Mouse (Mus musculus): ENCODE data around the gene Zdhhc6. TPM values are rescaled to one million over a fixed set of nuclear protein-coding genes. Genes with fewer than 3 reads are reported as not detected.
A peak's percentile ranks its signal among the peaks of the same experiment; 100 is the strongest.

Zdhhc6 gene
- polyA plus RNA-seq, 1 experiment from 2014 or later, result 66.9 TPM

DNA sequence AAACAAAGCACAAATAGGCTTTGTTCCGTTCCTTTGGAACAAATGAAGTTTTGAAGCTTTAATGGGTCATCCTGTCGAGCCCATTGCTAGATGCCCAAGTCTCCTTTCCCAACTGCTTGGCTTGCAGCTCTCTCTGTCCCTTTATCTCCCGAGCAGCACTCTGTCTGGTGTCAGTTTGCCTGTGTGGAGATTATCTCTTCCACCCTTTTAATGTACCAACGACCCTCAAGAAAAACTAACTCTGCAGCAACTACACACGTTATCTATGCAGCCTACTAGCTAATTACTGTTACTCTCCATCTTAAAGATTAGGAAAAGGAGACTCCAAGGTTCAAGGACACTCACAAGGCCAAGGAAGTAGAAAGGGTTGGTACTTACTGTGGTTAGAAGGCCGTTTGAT is 42.5 kb downstream of the Zdhhc6 start:
- no peak overlapping the region for H3K4me3 ChIP-seq

GRCm38 (mm10) chr19:55271448-55271847 is 44.4 kb downstream of the Zdhhc6 start:
- Histone ChIP-seq H3K27me3 (replicated peaks) (no peaks in the 10 kb centered on the region), H3K36me3 (replicated peaks) (no peaks in the 10 kb centered on the region), H3K9me3 (no peaks in the 10 kb centered on the region), H3K27ac (no peak overlapping the region), H3K4me1 (no peaks in the 10 kb centered on the region), H3K9ac (no peak overlapping the region), H3K4me2 (no peak overlapping the region), H3K4me3 (no peak overlapping the region)
- 27% methylated on average over 3 of the region's 3 CpGs for WGBS
- no peak for ATAC-seq (replicated peaks)

More for the DNA sequence above, 42.5 kb downstream of the Zdhhc6 start:
- H3K4me2 ChIP-seq, result no peak overlapping the region
- ATAC-seq (replicated peaks), result no peak
- H3K9ac ChIP-seq, result no peak overlapping the region
- no peak overlapping the region for H3K27ac ChIP-seq
- no peaks in the 10 kb centered on the region for H3K9me3 ChIP-seq
- 78% methylated on average over 6 of the region's 6 CpGs for WGBS
- H3K4me1 ChIP-seq, result no peaks in the 10 kb centered on the region
- no peaks in the 10 kb centered on the region for H3K27me3 ChIP-seq (replicated peaks)
- no peaks in the 10 kb centered on the region for H3K36me3 ChIP-seq (replicated peaks)

- H3K4me3 ChIP-seq, result no peak overlapping the region
- no peak overlapping the region for H3K9ac ChIP-seq
- no peak for ATAC-seq (replicated peaks)
- WGBS, result 79% methylated on average over 5 of the region's 5 CpGs
- H3K4me1 ChIP-seq, result no peaks in the 10 kb centered on the region
- H3K9me3 ChIP-seq, result no peaks in the 10 kb centered on the region
- no peak overlapping the region for H3K27ac ChIP-seq
- H3K36me3 ChIP-seq (replicated peaks), result no peaks in the 10 kb centered on the region
- no peaks in the 10 kb centered on the region for H3K27me3 ChIP-seq (replicated peaks)
- no peak overlapping the region for H3K4me2 ChIP-seq
These were observed 46.8 kb downstream of the Zdhhc6 start for GRCm38 (mm10) chr19:55269051-55269450.

DNA sequence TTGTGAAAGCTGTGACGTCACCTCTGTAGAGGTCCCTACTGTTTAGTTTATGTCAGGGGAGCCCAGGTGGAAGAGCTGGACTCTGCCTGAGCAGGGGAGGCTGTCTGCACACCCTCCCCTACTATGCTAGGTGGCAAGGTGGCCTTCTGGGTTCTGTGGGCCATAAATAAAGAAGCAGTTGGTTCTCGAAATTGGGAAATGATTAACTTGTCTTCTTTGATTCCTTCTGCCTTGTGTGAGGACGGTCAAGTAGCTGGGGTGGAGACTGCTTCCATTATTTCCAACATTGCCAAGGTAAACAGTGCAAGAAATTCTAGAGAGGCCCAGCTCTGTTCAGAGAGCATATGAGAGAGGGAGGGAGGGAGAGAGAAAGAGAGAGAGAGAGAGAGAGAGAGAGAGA is 47.7 kb downstream of the Zdhhc6 start:
- no peak for ATAC-seq (replicated peaks)

GRCm38 (mm10) chr19:55266786-55267185 is 49.0 kb downstream of the Zdhhc6 start:
- Histone ChIP-seq H3K9ac (no peak overlapping the region), H3K27me3 (replicated peaks) (no peaks in the 10 kb centered on the region), H3K4me1 (no peaks in the 10 kb centered on the region), H3K36me3 (replicated peaks) (no peaks in the 10 kb centered on the region), H3K4me2 (no peak overlapping the region), H3K4me3 (no peak overlapping the region), H3K27ac (no peak overlapping the region), H3K9me3 (no peaks in the 10 kb centered on the region)
- 78% methylated on average over 3 of the region's 3 CpGs for WGBS
- no peak for ATAC-seq (replicated peaks)

More for the DNA sequence above, 47.7 kb downstream of the Zdhhc6 start:
- H3K9me3 ChIP-seq, result no peaks in the 10 kb centered on the region
- H3K27me3 ChIP-seq (replicated peaks), result no peaks in the 10 kb centered on the region
- H3K27ac ChIP-seq, result no peak overlapping the region
- 82% methylated on average over 3 of the region's 3 CpGs for WGBS
- H3K4me2 ChIP-seq, result no peak overlapping the region
- H3K9ac ChIP-seq, result no peak overlapping the region
- no peak overlapping the region for H3K4me3 ChIP-seq
- no peaks in the 10 kb centered on the region for H3K36me3 ChIP-seq (replicated peaks)
- H3K4me1 ChIP-seq, result no peaks in the 10 kb centered on the region

GRCm38 (mm10) chr19:55265269-55265668 is 50.6 kb downstream of the Zdhhc6 start:
- Histone ChIP-seq H3K9ac (no peak overlapping the region), H3K27ac (no peak overlapping the region), H3K4me1 (no peaks in the 10 kb centered on the region), H3K27me3 (replicated peaks) (no peaks in the 10 kb centered on the region), H3K4me2 (no peak overlapping the region), H3K9me3 (no peaks in the 10 kb centered on the region), H3K36me3 (replicated peaks) (no peaks in the 10 kb centered on the region), H3K4me3 (no peak overlapping the region)
- WGBS, result 84% methylated on average over 3 of the region's 3 CpGs
- no peak for ATAC-seq (replicated peaks)

GRCm38 (mm10) chr19:55260389-55261184 is 55.2 kb downstream of the Zdhhc6 start:
- Histone ChIP-seq H3K36me3 (replicated peaks) (no peaks in the 10 kb centered on the region), H3K4me1 (no peaks in the 10 kb centered on the region), H3K9ac (no peak overlapping the region), H3K4me3 (no peak overlapping the region), H3K9me3 (no peaks in the 10 kb centered on the region), H3K27ac (no peak overlapping the region), H3K4me2 (no peak overlapping the region), H3K27me3 (replicated peaks) (no peaks in the 10 kb centered on the region)
- ATAC-seq (replicated peaks), result no peak
- 79% methylated on average over 12 of the region's 12 CpGs for WGBS

- Histone ChIP-seq H3K27ac (no peak overlapping the region), H3K4me3 (no peak overlapping the region), H3K27me3 (replicated peaks) (no peaks in the 10 kb centered on the region), H3K4me1 (peaks cover 13% of the 10 kb centered on the region), H3K9ac (no peak overlapping the region), H3K9me3 (no peaks in the 10 kb centered on the region), H3K36me3 (replicated peaks) (no peaks in the 10 kb centered on the region), H3K4me2 (no peak overlapping the region)
- WGBS, result 91% methylated on average over 5 of the region's 5 CpGs
- no peak for ATAC-seq (replicated peaks)
These were observed 57.3 kb downstream of the Zdhhc6 start for GRCm38 (mm10) chr19:55258514-55258913.

DNA sequence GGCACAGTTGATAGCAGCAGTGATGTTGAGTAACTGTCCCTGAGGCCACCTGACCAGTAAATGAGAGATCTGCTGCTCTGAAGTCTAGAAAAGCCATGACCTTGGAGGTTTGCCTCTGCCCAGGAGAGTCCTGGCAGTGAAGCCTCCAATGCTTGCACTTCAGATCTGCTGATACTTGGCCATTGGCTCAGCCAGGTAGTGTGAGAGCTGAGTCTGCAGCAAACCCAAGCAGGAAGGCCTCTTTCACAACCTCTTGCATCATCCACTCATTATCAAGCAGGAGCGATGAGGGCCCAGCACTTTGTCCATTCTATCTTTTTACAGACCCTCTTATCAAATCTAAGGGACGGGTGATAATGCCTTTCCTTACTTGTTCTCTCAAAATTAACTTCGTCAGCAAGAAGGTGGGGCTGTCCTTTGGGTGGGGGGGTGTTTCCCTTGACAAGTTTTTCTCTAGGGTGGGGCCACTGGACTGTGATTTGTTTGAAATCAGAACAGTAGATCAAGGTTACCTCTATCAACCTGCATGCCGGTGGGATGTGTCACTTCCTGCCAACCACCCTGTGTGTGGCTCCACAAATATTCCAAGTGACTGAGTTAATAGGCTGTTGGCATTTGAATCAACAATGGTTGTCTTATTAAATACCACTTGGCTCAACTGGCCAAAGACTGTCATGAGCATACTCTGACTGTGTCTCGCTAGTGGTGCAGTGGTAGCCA is 58.0 kb downstream of the Zdhhc6 start:
- H3K27me3 ChIP-seq (replicated peaks), result no peaks in the 10 kb centered on the region
- no peak overlapping the region for H3K4me3 ChIP-seq
- 87% methylated on average over 5 of the region's 5 CpGs for WGBS
- ATAC-seq (replicated peaks), result no peak
- no peaks in the 10 kb centered on the region for H3K36me3 ChIP-seq (replicated peaks)
- no peak overlapping the region for H3K4me2 ChIP-seq
- no peaks in the 10 kb centered on the region for H3K9me3 ChIP-seq
- H3K4me1 ChIP-seq, result peaks cover 19% of the 10 kb centered on the region
- no peak overlapping the region for H3K27ac ChIP-seq
- no peak overlapping the region for H3K9ac ChIP-seq

DNA sequence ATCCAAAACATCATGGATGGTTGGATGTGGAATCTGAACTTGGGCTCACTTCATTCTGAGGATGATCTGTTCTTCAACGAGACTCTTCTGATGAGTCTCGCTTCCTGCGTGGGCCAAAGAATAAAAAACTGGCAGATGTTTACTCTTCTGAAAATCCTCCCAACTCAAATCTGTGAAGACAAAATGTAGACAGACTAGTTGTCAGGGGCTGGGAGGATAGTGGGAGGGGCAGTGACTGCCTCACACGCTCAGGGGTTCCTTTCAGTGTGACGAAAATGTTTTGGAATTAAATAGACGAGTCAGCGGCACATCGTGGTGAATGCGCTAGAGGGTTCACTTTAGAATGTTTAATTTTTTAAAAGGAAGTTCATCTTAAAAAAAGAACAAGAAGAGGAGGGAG is 59.7 kb downstream of the Zdhhc6 start:
- 79% methylated on average over 9 of the region's 9 CpGs for WGBS
- no peak overlapping the region for H3K9ac ChIP-seq
- no peak overlapping the region for H3K4me2 ChIP-seq
- H3K27ac ChIP-seq, result no peak overlapping the region
- no peaks in the 10 kb centered on the region for H3K27me3 ChIP-seq (replicated peaks)
- ATAC-seq (replicated peaks), result no peak
- H3K4me3 ChIP-seq, result no peak overlapping the region
- H3K9me3 ChIP-seq, result no peaks in the 10 kb centered on the region
- H3K36me3 ChIP-seq (replicated peaks), result no peaks in the 10 kb centered on the region
- peaks cover 19% of the 10 kb centered on the region for H3K4me1 ChIP-seq

DNA sequence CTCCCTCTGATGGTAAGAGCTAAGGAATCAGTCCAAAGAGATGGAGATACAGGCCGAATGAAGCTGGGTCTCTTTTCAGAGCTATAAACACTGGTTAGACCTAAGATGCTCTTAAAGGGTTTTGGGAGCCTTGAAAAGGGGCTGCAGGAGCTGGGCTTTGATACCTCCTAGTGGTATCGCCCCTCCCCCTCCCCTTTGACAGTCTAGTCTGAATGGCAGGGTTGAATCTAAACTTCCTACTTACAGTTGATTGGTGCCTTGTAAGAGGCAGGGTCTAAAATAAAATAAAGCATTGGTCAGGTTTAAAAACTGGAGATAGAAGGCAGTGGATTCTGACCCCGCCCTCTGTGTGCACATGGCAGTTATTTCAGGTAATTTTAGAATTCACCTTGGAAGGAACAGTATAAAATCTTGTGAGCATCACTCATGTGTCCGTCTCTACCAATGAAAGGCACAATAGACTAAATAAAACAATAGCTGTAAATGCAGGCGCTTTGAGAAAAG is 61.3 kb downstream of the Zdhhc6 start:
- Histone ChIP-seq H3K27ac (peak overlapping the region; percentile 54), H3K27me3 (replicated peaks) (no peaks in the 10 kb centered on the region)
- 12% methylated on average over 5 of the region's 5 CpGs for WGBS

GRCm38 (mm10) chr19:55253570-55254441 is 62.0 kb downstream of the Zdhhc6 start:
- ATAC-seq (replicated peaks), result peak; percentile 74
- Histone ChIP-seq H3K27ac (peak overlapping the region; percentile 54), H3K4me3 (peak overlapping the region; percentile 45), H3K9ac (peak overlapping the region; percentile 57), H3K4me1 (peaks cover 19% of the 10 kb centered on the region), H3K9me3 (no peaks in the 10 kb centered on the region), H3K4me2 (peak overlapping the region; percentile 81), H3K27me3 (replicated peaks) (no peaks in the 10 kb centered on the region), H3K36me3 (replicated peaks) (no peaks in the 10 kb centered on the region)
- under 1% methylated on average over 32 of the region's 32 CpGs for WGBS

More for the DNA sequence above, 61.3 kb downstream of the Zdhhc6 start:
- Histone ChIP-seq H3K4me3 (peak overlapping the region; percentile 45), H3K4me2 (peak overlapping the region; percentile 81), H3K36me3 (replicated peaks) (no peaks in the 10 kb centered on the region), H3K9me3 (no peaks in the 10 kb centered on the region), H3K9ac (peak overlapping the region; percentile 57), H3K4me1 (peaks cover 19% of the 10 kb centered on the region)
- ATAC-seq (replicated peaks), result peak; percentile 78

Measured in midbrain, embryonic 15.5 days (tissue).